Mouse (Mus musculus) adrenal gland, postnatal 10 days (tissue): ENCODE data around the gene Adamts12. TPM values are rescaled to one million over a fixed set of nuclear protein-coding genes. Genes with fewer than 3 reads are reported as not detected.

Experiments
- total RNA-seq, 2 experiments: library from RNA; stranded (reverse); gene quantifications; 2 replicates each; pipeline ENCODE4 v1.2.3; 2021

The Adamts12 gene
- total RNA-seq, 2 experiments from 2014 or later = 16.9 to 19.2 TPM

Other genes starting within 250 kb of the Adamts12 start
- gene C1qtnf3, start 112.5 kb upstream of the Adamts12 start, total RNA-seq = 1 to 10 TPM; 6.1 to 6.7 TPM
- 10 to 100 TPM; 33.8 to 40.5 TPM for gene Amacr, start 83.0 kb upstream of the Adamts12 start, total RNA-seq
- not detected for gene Slc45a2, start 64.1 kb upstream of the Adamts12 start, total RNA-seq
- gene Rxfp3, start 26.8 kb upstream of the Adamts12 start, total RNA-seq = not detected